Mouse (Mus musculus) heart, postnatal 4 days (tissue): ENCODE data around the gene Map2k4. TPM values are rescaled to one million over a fixed set of nuclear protein-coding genes. Genes with fewer than 3 reads are reported as not detected.
A peak's percentile ranks its signal among the peaks of the same experiment; 100 is the strongest.

Experiments
- DNase-seq: peaks from one replicate; pipeline ENCODE4 v3.0.0; 2021
- total RNA-seq, 2 experiments: library from RNA; stranded (reverse); gene quantifications; 2 replicates each; pipeline ENCODE4 v1.2.3; 2021

Map2k4 gene
- total RNA-seq, result 10 to 100 TPM; 59.3 to 60.8 TPM

GRCm38 (mm10) chr11:65788154-65788553 lies at the start of gene Map2k4:
Map2k4 (minus strand) TSS chr11:65788297.
- DNase-seq, result peak; percentile 95

GRCm38 (mm10) chr11:65824556-65824955 lies 36.5 kb upstream of the Map2k4 start:
- peak; percentile 15 for DNase-seq

DNA sequence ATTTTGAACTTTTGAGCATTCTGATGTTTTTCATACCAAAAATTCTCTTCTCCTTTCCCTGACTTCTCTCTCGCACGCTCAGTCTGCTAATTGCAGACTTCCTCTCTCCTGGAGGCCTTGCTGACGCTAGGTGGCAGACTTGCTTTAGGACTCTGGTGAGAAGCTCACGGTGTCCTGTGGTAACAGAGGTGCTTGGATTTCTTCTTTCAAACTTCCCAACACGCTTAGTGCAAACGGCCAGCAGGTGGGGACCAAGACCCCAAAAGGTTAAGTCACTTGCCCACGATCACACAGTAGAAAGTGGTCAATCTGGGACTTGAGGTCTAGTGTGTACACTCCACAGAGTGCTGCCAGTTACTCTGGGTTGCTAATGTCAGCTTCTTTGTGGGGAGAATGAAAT lies 32.8 kb upstream of the Map2k4 start:
- DNase-seq, result peak; percentile 82

GRCm38 (mm10) chr11:65820280-65820679 lies 32.2 kb upstream of the Map2k4 start:
- no peak for DNase-seq

- no peak for DNase-seq
These were observed 30.1 kb upstream of the Map2k4 start for GRCm38 (mm10) chr11:65818193-65818592.

GRCm38 (mm10) chr11:65816237-65816636 lies 28.1 kb upstream of the Map2k4 start:
- no peak for DNase-seq

DNA sequence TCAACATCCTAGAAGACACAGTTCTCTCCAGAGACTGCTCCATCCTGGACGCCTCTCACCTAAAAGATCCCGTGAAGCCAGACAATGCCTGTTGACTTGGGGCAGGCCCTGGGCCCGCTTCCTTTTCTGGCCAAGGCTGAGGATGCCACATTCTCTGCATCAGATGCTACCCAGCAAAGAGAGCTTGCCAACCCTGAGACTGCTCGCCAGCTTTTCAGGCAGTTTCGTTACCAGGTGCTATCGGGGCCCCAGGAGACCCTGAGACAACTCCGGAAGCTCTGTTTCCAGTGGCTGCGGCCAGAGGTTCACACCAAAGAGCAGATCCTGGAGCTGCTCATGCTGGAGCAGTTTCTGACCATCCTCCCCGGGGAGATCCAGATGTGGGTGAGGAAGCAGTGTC lies 26.3 kb upstream of the Map2k4 start:
- no peak for DNase-seq

GRCm38 (mm10) chr11:65812088-65812487 lies 24.0 kb upstream of the Map2k4 start:
- DNase-seq, result no peak

- DNase-seq, result no peak
These were observed 19.5 kb upstream of the Map2k4 start for GRCm38 (mm10) chr11:65807601-65808000.

- DNase-seq, result peak; percentile 86
These were observed 18.9 kb upstream of the Map2k4 start, which contains the start of gene Zkscan6 for GRCm38 (mm10) chr11:65806909-65807504. Zkscan6 (plus strand) TSS chr11:65807175.

DNA sequence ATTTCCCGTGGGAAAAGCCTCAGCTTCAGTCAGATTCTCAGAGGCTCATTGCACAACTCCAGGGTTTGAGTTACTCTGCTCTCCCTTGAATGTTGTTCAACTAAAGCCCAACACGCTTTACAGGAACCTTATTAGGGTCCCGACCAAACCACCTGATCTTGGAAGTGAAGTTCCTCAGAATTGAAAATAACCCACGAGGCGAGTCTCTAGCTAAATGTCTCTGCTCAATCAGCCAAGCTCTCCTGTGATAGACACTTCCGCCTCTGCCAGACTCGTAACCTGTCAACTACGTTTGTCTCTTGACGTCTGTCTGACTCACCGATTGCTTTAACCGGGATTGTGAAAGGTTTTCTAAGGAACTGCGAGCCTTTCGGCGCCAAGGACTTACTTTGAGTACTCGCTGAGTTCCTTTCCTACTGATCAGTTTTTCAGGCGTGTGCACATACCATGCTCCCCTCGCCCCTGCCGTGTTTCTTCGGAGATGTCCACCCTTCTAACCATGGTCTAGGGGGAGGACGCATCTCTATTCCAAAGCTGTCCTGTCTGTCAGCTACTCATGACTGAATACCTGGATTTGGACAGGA lies 18.3 kb upstream of the Map2k4 start:
- DNase-seq, result peak; percentile 20

DNA sequence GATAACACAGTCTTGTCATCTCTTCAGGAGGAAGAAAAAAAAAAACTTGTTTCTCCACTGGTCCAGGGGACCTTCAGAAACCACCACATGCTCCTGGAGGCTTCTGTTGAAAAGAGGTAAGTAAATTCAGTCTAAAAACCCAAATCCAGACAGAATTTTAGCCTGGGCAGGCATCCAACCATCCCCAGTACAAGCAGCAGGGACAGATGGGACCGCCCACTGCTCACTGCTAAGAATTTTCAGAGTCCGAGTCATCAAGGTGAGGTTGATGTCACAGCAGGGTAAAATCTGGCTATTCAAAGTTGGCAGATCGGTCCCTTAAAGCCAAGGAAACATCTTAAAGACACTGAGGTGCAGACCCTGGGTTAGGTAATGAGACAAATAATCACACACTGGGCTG lies 13.8 kb upstream of the Map2k4 start:
- DNase-seq, result no peak

DNA sequence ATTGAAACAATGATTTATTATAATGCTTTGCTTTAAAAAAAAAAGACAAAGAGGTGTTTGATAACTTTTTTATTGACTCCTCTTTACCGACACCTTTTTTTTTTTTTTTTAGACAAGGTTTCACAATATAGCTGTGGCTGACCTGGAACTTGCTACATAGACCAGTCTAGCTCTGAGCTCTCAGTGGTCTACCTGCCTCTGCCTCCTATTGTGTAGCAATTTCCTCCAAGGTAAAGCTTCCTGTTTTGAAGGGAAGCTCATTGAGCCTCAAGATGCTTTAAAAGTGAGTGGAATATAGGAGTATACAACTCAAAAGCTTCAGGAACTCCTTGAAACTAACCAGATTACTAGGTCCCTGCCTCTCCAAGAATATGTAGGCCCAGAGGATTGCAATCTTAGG lies 7.8 kb upstream of the Map2k4 start:
- DNase-seq, result no peak

DNA sequence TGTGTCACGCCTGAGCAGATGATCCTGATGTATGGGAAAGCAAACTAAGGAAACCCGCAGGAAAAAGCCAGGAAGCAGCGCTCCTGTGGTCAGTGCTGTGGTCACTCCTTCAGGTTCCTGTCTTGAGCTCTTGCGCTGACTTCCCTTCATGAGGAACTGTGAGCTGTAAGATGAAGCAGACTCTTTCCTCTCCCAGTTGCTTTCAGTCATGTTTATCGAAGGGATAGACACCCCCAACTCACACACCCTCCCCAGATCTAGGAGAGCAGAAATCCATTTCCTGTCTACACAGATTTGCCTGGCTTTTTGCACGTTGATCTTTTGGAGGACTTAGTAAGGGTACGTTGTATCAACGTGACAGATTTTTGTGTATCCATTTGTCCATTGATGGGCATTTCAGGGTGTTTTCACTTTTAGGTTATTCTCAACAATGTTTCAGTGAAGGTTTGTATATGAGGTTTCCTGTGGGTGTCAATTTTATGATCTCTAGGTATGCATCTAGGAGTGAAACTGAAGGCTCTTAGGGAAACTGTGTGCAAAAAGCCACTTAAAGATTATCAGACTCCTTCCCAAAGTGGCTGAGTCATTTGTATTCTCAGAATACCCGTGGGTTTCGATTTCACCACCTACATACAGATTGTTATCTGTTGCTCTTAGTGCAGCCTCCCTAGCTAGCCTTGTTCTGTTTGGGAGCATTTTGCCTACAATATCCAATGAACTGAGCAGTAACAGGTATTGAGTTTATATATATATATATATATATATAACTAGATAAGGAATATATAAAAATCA lies 6.5 kb upstream of the Map2k4 start:
- no peak for DNase-seq

- DNase-seq, result no peak
These were observed 511 bp downstream of the Map2k4 start for GRCm38 (mm10) chr11:65787421-65788151.

- no peak for DNase-seq
These were observed 1.9 kb downstream of the Map2k4 start for GRCm38 (mm10) chr11:65786160-65786559.

DNA sequence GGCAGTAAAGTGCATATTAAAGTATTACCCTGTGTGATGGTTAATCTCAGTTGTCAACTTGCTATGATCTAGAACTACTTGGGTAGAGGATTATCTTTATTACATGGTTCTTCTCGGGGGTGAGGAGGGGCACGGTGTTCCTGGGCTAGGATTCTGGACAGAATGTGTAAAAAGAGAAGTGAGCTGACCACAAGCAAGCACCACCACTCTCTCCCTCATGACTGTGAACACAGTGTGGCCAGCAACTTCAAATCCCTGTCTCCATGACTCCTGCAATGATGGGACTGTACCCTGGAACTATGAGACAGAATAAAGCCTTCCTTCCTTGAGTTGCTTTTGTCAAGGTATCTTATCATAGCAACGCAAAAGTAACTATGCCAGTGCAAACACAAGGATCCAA lies 6.5 kb downstream of the Map2k4 start:
- DNase-seq, result no peak

GRCm38 (mm10) chr11:65779578-65779977 lies 8.5 kb downstream of the Map2k4 start:
- DNase-seq, result no peak

GRCm38 (mm10) chr11:65779066-65779465 lies 9.0 kb downstream of the Map2k4 start:
- no peak for DNase-seq

- no peak for DNase-seq
These were observed 10.3 kb downstream of the Map2k4 start for GRCm38 (mm10) chr11:65777810-65778209.

GRCm38 (mm10) chr11:65776906-65777611 lies 11.0 kb downstream of the Map2k4 start:
- no peak for DNase-seq

GRCm38 (mm10) chr11:65773946-65774656 lies 14.0 kb downstream of the Map2k4 start:
- no peak for DNase-seq
